Mouse (Mus musculus) spleen, adult 2 months (tissue): ENCODE results near the gene Epha4. TPM values are rescaled to one million over a fixed set of nuclear protein-coding genes. Genes with fewer than 3 reads are reported as not detected.

ENCODE experiments used
- DNase-seq, 2 experiments: peaks; one replicate each; pipeline versions ENCODE4 v3.0.0 to v3.0.0-alpha.2; 2012 to 2021; ENCODE audit warnings: low spot score in 2 of 2, low read depth in 1 of 2
- H3K27ac ChIP-seq: fragments of 200-500 bp; 2 replicates; pipeline ENCODE4 v1.5.1; 2012; ENCODE audit warnings: low read length, inconsistent platforms; ENCODE audit not compliant: insufficient read depth
- H3K27me3 ChIP-seq: fragments of 200-500 bp; 2 replicates; pipeline ENCODE4 v1.6.1; 2012; ENCODE audit warnings: mild to moderate bottlenecking, moderate library complexity, low read length, inconsistent platforms; ENCODE audit not compliant: control insufficient read depth, insufficient read depth
- H3K36me3 ChIP-seq: fragments of 200-500 bp; 2 replicates; pipeline ENCODE4 v1.6.1; 2012; ENCODE audit warnings: mild to moderate bottlenecking, low read length, inconsistent platforms; ENCODE audit not compliant: control insufficient read depth, insufficient read depth
- H3K4me1 ChIP-seq: fragments of 200-500 bp; 2 replicates; pipeline ENCODE4 v1.6.1; 2011; ENCODE audit warnings: inconsistent platforms; ENCODE audit not compliant: control insufficient read depth, insufficient read depth, insufficient read length
- H3K4me3 ChIP-seq: fragments of 200-500 bp; 2 replicates; pipeline ENCODE4 v1.5.1; 2011; ENCODE audit warnings: mild to moderate bottlenecking, inconsistent platforms; ENCODE audit not compliant: insufficient read depth, insufficient read length; ENCODE audit errors: extremely low read depth
- CTCF ChIP-seq: fragments of 200-500 bp; IDR thresholded peaks from 2 replicates; pipeline ENCODE4 v1.5.1; 2011; ENCODE audit warnings: mild to moderate bottlenecking, inconsistent platforms; ENCODE audit not compliant: insufficient read depth, insufficient read length, insufficient replicate concordance; ENCODE audit errors: extremely low read depth
- POLR2A ChIP-seq: fragments of 200-500 bp; IDR thresholded peaks from 2 replicates; pipeline ENCODE4 v1.6.1; 2011; ENCODE audit warnings: low read depth, low read length, inconsistent platforms
- WGBS: fragments of 180-500 bp; shearing (Covaris S2); methylation state at CpG from one replicate; pipeline ENCODE4 v1.1.7; 2018; 5-methylcytosine and 5-hydroxymethylcytosine counted together
- polyA plus RNA-seq: library from polyadenylated mRNA; depleted of rRNA; stranded (reverse); fragments of >200 nt; gene quantifications from 2 replicates; pipeline ENCODE4 v1.2.3, GENCODE M21; 2012

Gene Epha4
- polyA plus RNA-seq, 1 experiment = 0.36 TPM

GRCm38 (mm10) chr1:77513411-77513941, 1.4 kb downstream of the Epha4 start:
- Histone ChIP-seq H3K27me3 (no peaks in the 10 kb centered on the region; the same call in 1 of the 2 replicates), H3K27ac (no peak overlapping the region), H3K36me3 (no peaks in the 10 kb centered on the region), H3K4me3 (no peak overlapping the region), H3K4me1 (no peaks in the 10 kb centered on the region)
- TF ChIP-seq CTCF (no peak), POLR2A (no peak)
- DNase-seq = no peak
- WGBS = 8% methylated on average over 27 of the region's 27 CpGs

- H3K4me1 ChIP-seq = no peaks in the 10 kb centered on the region
- no peak for DNase-seq
- H3K27ac ChIP-seq = no peak overlapping the region
- no peak for TF ChIP-seq CTCF
- TF ChIP-seq POLR2A = no peak
- WGBS = 37% methylated on average over 20 of the region's 20 CpGs
- no peak overlapping the region for H3K4me3 ChIP-seq
- no peaks in the 10 kb centered on the region for H3K36me3 ChIP-seq
- no peaks in the 10 kb centered on the region; the same call in 1 of the 2 replicates for H3K27me3 ChIP-seq
Observed at GRCm38 (mm10) chr1:77512431-77513195, 2.3 kb downstream of the Epha4 start.

GRCm38 (mm10) chr1:77512059-77512407, 2.9 kb downstream of the Epha4 start:
- Histone ChIP-seq H3K4me3 (no peak overlapping the region), H3K36me3 (no peaks in the 10 kb centered on the region), H3K4me1 (no peaks in the 10 kb centered on the region), H3K27me3 (no peaks in the 10 kb centered on the region; the same call in 1 of the 2 replicates), H3K27ac (no peak overlapping the region)
- 82% methylated on average over 4 of the region's 4 CpGs for WGBS
- no peak for TF ChIP-seq POLR2A
- no peak for TF ChIP-seq CTCF
- DNase-seq = no peak

- WGBS = 89% methylated on average over 10 of the region's 10 CpGs
- Histone ChIP-seq H3K4me1 (no peaks in the 10 kb centered on the region), H3K27me3 (no peaks in the 10 kb centered on the region; the same call in 1 of the 2 replicates), H3K36me3 (no peaks in the 10 kb centered on the region), H3K4me3 (no peak overlapping the region), H3K27ac (no peak overlapping the region)
- TF ChIP-seq CTCF (no peak), POLR2A (no peak)
- no peak for DNase-seq
Observed at GRCm38 (mm10) chr1:77511372-77512058, 3.4 kb downstream of the Epha4 start.

- TF ChIP-seq POLR2A = no peak
- no peak for TF ChIP-seq CTCF
Observed at GRCm38 (mm10) chr1:77510623-77511022, 4.3 kb downstream of the Epha4 start.

GRCm38 (mm10) chr1:77506856-77507200, 8.1 kb downstream of the Epha4 start:
- Histone ChIP-seq H3K4me3 (no peak overlapping the region), H3K36me3 (no peaks in the 10 kb centered on the region), H3K27ac (no peak overlapping the region), H3K4me1 (no peaks in the 10 kb centered on the region), H3K27me3 (no peaks in the 10 kb centered on the region)
- no peak for DNase-seq
- WGBS = 91% methylated on average over 18 of the region's 18 CpGs
- TF ChIP-seq CTCF (no peak), POLR2A (no peak)

More at GRCm38 (mm10) chr1:77510623-77511022, 4.3 kb downstream of the Epha4 start:
- Histone ChIP-seq H3K27ac (no peak overlapping the region), H3K4me3 (no peak overlapping the region), H3K4me1 (no peaks in the 10 kb centered on the region), H3K27me3 (no peaks in the 10 kb centered on the region; the same call in 1 of the 2 replicates), H3K36me3 (no peaks in the 10 kb centered on the region)
- DNase-seq = no peak
- WGBS = 83% methylated on average over 5 of the region's 5 CpGs

- Histone ChIP-seq H3K4me1 (no peaks in the 10 kb centered on the region), H3K27me3 (no peaks in the 10 kb centered on the region), H3K27ac (no peak overlapping the region), H3K4me3 (no peak overlapping the region), H3K36me3 (no peaks in the 10 kb centered on the region)
- no peak for DNase-seq
- WGBS = 84% methylated on average over 21 of the region's 21 CpGs
- TF ChIP-seq CTCF (no peak), POLR2A (no peak)
Observed at GRCm38 (mm10) chr1:77506038-77506855, 8.6 kb downstream of the Epha4 start.
